Mouse (Mus musculus): ENCODE results near the gene Klk1b26. TPM values are rescaled to one million over a fixed set of nuclear protein-coding genes. Genes with fewer than 3 reads are reported as not detected.

Klk1b26 gene
- polyA plus RNA-seq, 1 experiment from 2014 or later = not detected

Other genes starting within 250 kb of the Klk1b26 start
- not detected in 2 replicates for gene Klk12, start 243.3 kb upstream of the Klk1b26 start, polyA plus RNA-seq (2016; fragmentation: Nextera tagmentation; extraction: Ambion mirVana)
- 0.22 and 0.30 TPM in 2 replicates for gene Klk11, start 237.6 kb upstream of the Klk1b26 start, polyA plus RNA-seq (2016; fragmentation: Nextera tagmentation; extraction: Ambion mirVana)
- 0.27 and 0.92 TPM in 2 replicates for gene Klk10, start 231.1 kb upstream of the Klk1b26 start, polyA plus RNA-seq (2016; fragmentation: Nextera tagmentation; extraction: Ambion mirVana)
- gene Klk9, start 220.3 kb upstream of the Klk1b26 start, polyA plus RNA-seq (2016; fragmentation: Nextera tagmentation; extraction: Ambion mirVana) = not detected in 2 replicates
- 8.9 and 10.1 TPM in 2 replicates for gene Klk8, start 214.6 kb upstream of the Klk1b26 start, polyA plus RNA-seq (2016; fragmentation: Nextera tagmentation; extraction: Ambion mirVana)
- gene Klk7, start 200.9 kb upstream of the Klk1b26 start, polyA plus RNA-seq (2016; fragmentation: Nextera tagmentation; extraction: Ambion mirVana) = not detected in 2 replicates
- not detected in 2 replicates for gene Klk6, start 187.7 kb upstream of the Klk1b26 start, polyA plus RNA-seq (2016; fragmentation: Nextera tagmentation; extraction: Ambion mirVana)
- 0.17 and 0.68 TPM in 2 replicates for gene Klk5, start 170.2 kb upstream of the Klk1b26 start, polyA plus RNA-seq (2016; fragmentation: Nextera tagmentation; extraction: Ambion mirVana)
- 0.50 and 0.57 TPM in 2 replicates for gene Klk4, start 131.0 kb upstream of the Klk1b26 start, polyA plus RNA-seq (2016; fragmentation: Nextera tagmentation; extraction: Ambion mirVana)
- gene Klk15, start 78.4 kb upstream of the Klk1b26 start, polyA plus RNA-seq (2016; fragmentation: Nextera tagmentation; extraction: Ambion mirVana) = not detected in 2 replicates
- not detected in 2 replicates for gene Klk1b8, start 61.5 kb upstream of the Klk1b26 start, polyA plus RNA-seq (2016; fragmentation: Nextera tagmentation; extraction: Ambion mirVana)
- gene Klk1b1, start 45.4 kb upstream of the Klk1b26 start, polyA plus RNA-seq (2016; fragmentation: Nextera tagmentation; extraction: Ambion mirVana) = not detected in 2 replicates
- gene Klk1b9, start 36.1 kb upstream of the Klk1b26 start, polyA plus RNA-seq (2016; fragmentation: Nextera tagmentation; extraction: Ambion mirVana) = not detected in 2 replicates
- gene Klk1b11, start 16.3 kb upstream of the Klk1b26 start, polyA plus RNA-seq (2016; fragmentation: Nextera tagmentation; extraction: Ambion mirVana) = not detected in 2 replicates
- not detected in 2 replicates for gene Klk1b27, start 40.1 kb downstream of the Klk1b26 start, polyA plus RNA-seq (2016; fragmentation: Nextera tagmentation; extraction: Ambion mirVana)
- not detected in 2 replicates for gene Klk1b21, start 90.2 kb downstream of the Klk1b26 start, polyA plus RNA-seq (2016; fragmentation: Nextera tagmentation; extraction: Ambion mirVana)
- gene Klk1b22, start 100.5 kb downstream of the Klk1b26 start, polyA plus RNA-seq (2016; fragmentation: Nextera tagmentation; extraction: Ambion mirVana) = not detected in 2 replicates
- gene Klk1b16, start 124.6 kb downstream of the Klk1b26 start, polyA plus RNA-seq (2016; fragmentation: Nextera tagmentation; extraction: Ambion mirVana) = not detected in 2 replicates
- not detected in 2 replicates for gene Klk1b24, start 176.1 kb downstream of the Klk1b26 start, polyA plus RNA-seq (2016; fragmentation: Nextera tagmentation; extraction: Ambion mirVana)
- gene Klk1b3, start 186.0 kb downstream of the Klk1b26 start, polyA plus RNA-seq (2016; fragmentation: Nextera tagmentation; extraction: Ambion mirVana) = not detected in 2 replicates
- not detected in 2 replicates for gene Klk1b4, start 195.3 kb downstream of the Klk1b26 start, polyA plus RNA-seq (2016; fragmentation: Nextera tagmentation; extraction: Ambion mirVana)
- gene Klk1b5, start 203.8 kb downstream of the Klk1b26 start, polyA plus RNA-seq (2016; fragmentation: Nextera tagmentation; extraction: Ambion mirVana) = not detected in 2 replicates
- gene Klk1, start 213.2 kb downstream of the Klk1b26 start, polyA plus RNA-seq (2016; fragmentation: Nextera tagmentation; extraction: Ambion mirVana) = not detected in 2 replicates
- not detected in 2 replicates for gene Gm36864, start 224.0 kb downstream of the Klk1b26 start, polyA plus RNA-seq (2016; fragmentation: Nextera tagmentation; extraction: Ambion mirVana)
- gene 1700028J19Rik, start 234.5 kb downstream of the Klk1b26 start, polyA plus RNA-seq (2016; fragmentation: Nextera tagmentation; extraction: Ambion mirVana) = 1.1 and 1.2 TPM in 2 replicates
- 182 and 196 TPM in 2 replicates for gene 2410002F23Rik, start 234.6 kb downstream of the Klk1b26 start, polyA plus RNA-seq (2016; fragmentation: Nextera tagmentation; extraction: Ambion mirVana)
- not detected in 2 replicates for gene Acp4, start 245.2 kb downstream of the Klk1b26 start, polyA plus RNA-seq (2016; fragmentation: Nextera tagmentation; extraction: Ambion mirVana)
- gene Gm15517, start 249.3 kb downstream of the Klk1b26 start, polyA plus RNA-seq (2016; fragmentation: Nextera tagmentation; extraction: Ambion mirVana) = not detected in 2 replicates

Measured in hindbrain, embryonic 12.5 days (tissue).